Mouse (Mus musculus): ENCODE measurements around the gene Adh7. TPM values are rescaled to one million over a fixed set of nuclear protein-coding genes. Genes with fewer than 3 reads are reported as not detected.

Adh7 gene
- polyA plus RNA-seq, 1 experiment from 2014 or later, result not detected

GRCm38 (mm10) chr3:138224363-138224954 is 6.9 kb downstream of the Adh7 start:
- no peak for ATAC-seq (ENCODE audit: insufficient number of reproducible peaks, insufficient read depth, low FRiP score, low read depth)
- H3K9ac ChIP-seq (ENCODE audit: low read length), result no peak overlapping the region
- no peaks in the 10 kb centered on the region for H3K36me3 ChIP-seq (ENCODE audit: control insufficient read depth, insufficient read depth, low read length)
- no peaks in the 10 kb centered on the region; a peak in 1 of 4 replicates for H3K4me1 ChIP-seq (ENCODE audit: control insufficient read depth in 2 of 2, insufficient read depth in 2 of 2, low read length in 2 of 2)
- H3K27ac ChIP-seq (replicated peaks in 1 of 2; ENCODE audit: control insufficient read depth in 1 of 2, insufficient read depth in 1 of 2, low read depth in 2 of 2, low read length in 2 of 2), result no peak overlapping the region
- WGBS, result 79% methylated on average over 13 of the region's 13 CpGs
- no peaks in the 10 kb centered on the region for H3K27me3 ChIP-seq (ENCODE audit: control insufficient read depth, insufficient read depth, low read length)
- no peaks in the 10 kb centered on the region for H3K9me3 ChIP-seq (ENCODE audit: control insufficient read depth, low read length)
- no peak overlapping the region for H3K4me2 ChIP-seq (ENCODE audit: low read length)
- no peak overlapping the region for H3K4me3 ChIP-seq (ENCODE audit: control insufficient read depth in 1 of 2, insufficient read depth in 1 of 2, low read depth in 1 of 2, low read length in 2 of 2)

DNA sequence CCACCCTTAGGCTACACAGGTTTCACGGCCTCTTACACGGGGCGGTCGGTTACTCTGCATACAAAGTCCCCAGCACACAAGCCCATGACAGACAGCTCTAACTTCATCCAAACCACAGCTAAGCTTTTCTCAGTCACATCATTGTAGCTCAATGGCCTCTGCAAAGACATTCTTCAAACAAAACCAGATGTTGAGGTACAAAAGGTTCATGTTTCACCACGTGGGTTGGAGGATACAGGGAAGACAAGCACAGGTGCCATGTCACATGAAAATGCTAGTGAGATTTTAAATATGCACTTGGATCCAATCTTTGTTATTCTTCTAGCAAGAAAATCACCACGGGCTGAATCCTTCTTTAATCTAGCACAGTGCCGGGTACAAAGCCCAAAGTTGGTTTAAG is 7.8 kb downstream of the Adh7 start:
- H3K4me2 ChIP-seq (ENCODE audit: low read length), result no peak overlapping the region
- H3K4me3 ChIP-seq (ENCODE audit: control insufficient read depth in 1 of 2, insufficient read depth in 1 of 2, low read depth in 1 of 2, low read length in 2 of 2), result no peak overlapping the region
- no peaks in the 10 kb centered on the region for H3K27me3 ChIP-seq (ENCODE audit: control insufficient read depth, insufficient read depth, low read length)
- no peak overlapping the region for H3K9ac ChIP-seq (ENCODE audit: low read length)
- 77% methylated on average over 6 of the region's 7 CpGs for WGBS
- no peak for ATAC-seq (ENCODE audit: insufficient number of reproducible peaks, insufficient read depth, low FRiP score, low read depth)
- H3K36me3 ChIP-seq (ENCODE audit: control insufficient read depth, insufficient read depth, low read length), result no peaks in the 10 kb centered on the region
- no peak overlapping the region for H3K27ac ChIP-seq (replicated peaks in 1 of 2; ENCODE audit: control insufficient read depth in 1 of 2, insufficient read depth in 1 of 2, low read depth in 2 of 2, low read length in 2 of 2)
- no peaks in the 10 kb centered on the region for H3K9me3 ChIP-seq (ENCODE audit: control insufficient read depth, low read length)
- no peaks in the 10 kb centered on the region; a peak in 1 of 4 replicates for H3K4me1 ChIP-seq (ENCODE audit: control insufficient read depth in 2 of 2, insufficient read depth in 2 of 2, low read length in 2 of 2)

GRCm38 (mm10) chr3:138225853-138226252 is 8.3 kb downstream of the Adh7 start:
- H3K4me1 ChIP-seq (ENCODE audit: control insufficient read depth in 2 of 2, insufficient read depth in 2 of 2, low read length in 2 of 2), result no peaks in the 10 kb centered on the region; a peak in 1 of 4 replicates
- ATAC-seq (ENCODE audit: insufficient number of reproducible peaks, insufficient read depth, low FRiP score, low read depth), result no peak
- 44% methylated on average over 7 of the region's 7 CpGs for WGBS
- no peaks in the 10 kb centered on the region for H3K27me3 ChIP-seq (ENCODE audit: control insufficient read depth, insufficient read depth, low read length)
- no peak overlapping the region for H3K27ac ChIP-seq (replicated peaks in 1 of 2; ENCODE audit: control insufficient read depth in 1 of 2, insufficient read depth in 1 of 2, low read depth in 2 of 2, low read length in 2 of 2)
- H3K4me3 ChIP-seq (ENCODE audit: control insufficient read depth in 1 of 2, insufficient read depth in 1 of 2, low read depth in 1 of 2, low read length in 2 of 2), result no peak overlapping the region
- no peaks in the 10 kb centered on the region for H3K36me3 ChIP-seq (ENCODE audit: control insufficient read depth, insufficient read depth, low read length)
- H3K9me3 ChIP-seq (ENCODE audit: control insufficient read depth, low read length), result no peaks in the 10 kb centered on the region
- no peak overlapping the region for H3K4me2 ChIP-seq (ENCODE audit: low read length)
- no peak overlapping the region for H3K9ac ChIP-seq (ENCODE audit: low read length)

DNA sequence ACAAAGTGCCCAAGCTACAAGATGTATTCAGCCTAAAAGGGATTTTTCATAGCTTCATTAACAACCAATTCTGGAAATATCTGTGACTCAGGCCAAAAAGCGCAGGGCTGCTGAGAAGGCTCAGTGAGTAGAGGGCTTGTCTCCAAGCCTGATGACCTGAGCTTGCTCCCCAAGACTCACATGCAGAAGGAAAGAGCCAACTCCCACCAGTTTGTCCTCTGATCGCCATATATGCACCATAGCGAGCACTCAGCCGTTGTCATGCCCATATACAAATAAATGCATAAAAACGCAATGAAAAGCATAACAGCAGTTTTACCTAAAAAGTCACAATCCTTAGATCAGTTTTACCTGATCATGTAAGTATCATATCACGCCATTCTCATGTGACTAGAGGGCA is 8.9 kb downstream of the Adh7 start:
- no peak overlapping the region for H3K27ac ChIP-seq (replicated peaks in 1 of 2; ENCODE audit: control insufficient read depth in 1 of 2, insufficient read depth in 1 of 2, low read depth in 2 of 2, low read length in 2 of 2)
- ATAC-seq (ENCODE audit: insufficient number of reproducible peaks, insufficient read depth, low FRiP score, low read depth), result no peak
- H3K4me2 ChIP-seq (ENCODE audit: low read length), result no peak overlapping the region
- no peaks in the 10 kb centered on the region; a peak in 1 of 4 replicates for H3K4me1 ChIP-seq (ENCODE audit: control insufficient read depth in 2 of 2, insufficient read depth in 2 of 2, low read length in 2 of 2)
- H3K27me3 ChIP-seq (ENCODE audit: control insufficient read depth, insufficient read depth, low read length), result no peaks in the 10 kb centered on the region
- H3K36me3 ChIP-seq (ENCODE audit: control insufficient read depth, insufficient read depth, low read length), result no peaks in the 10 kb centered on the region
- H3K9me3 ChIP-seq (ENCODE audit: control insufficient read depth, low read length), result no peaks in the 10 kb centered on the region
- no peak overlapping the region for H3K4me3 ChIP-seq (ENCODE audit: control insufficient read depth in 1 of 2, insufficient read depth in 1 of 2, low read depth in 1 of 2, low read length in 2 of 2)
- WGBS, result 92% methylated on average over 6 of the region's 6 CpGs
- no peak overlapping the region for H3K9ac ChIP-seq (ENCODE audit: low read length)

- no peak overlapping the region for H3K4me3 ChIP-seq (ENCODE audit: control insufficient read depth in 1 of 2, insufficient read depth in 1 of 2, low read depth in 1 of 2, low read length in 2 of 2)
- H3K27ac ChIP-seq (replicated peaks in 1 of 2; ENCODE audit: control insufficient read depth in 1 of 2, insufficient read depth in 1 of 2, low read depth in 2 of 2, low read length in 2 of 2), result no peak overlapping the region
- no peak for ATAC-seq (ENCODE audit: insufficient number of reproducible peaks, insufficient read depth, low FRiP score, low read depth)
- H3K4me1 ChIP-seq (ENCODE audit: control insufficient read depth in 2 of 2, insufficient read depth in 2 of 2, low read length in 2 of 2), result no peaks in the 10 kb centered on the region; a peak in 1 of 4 replicates
- no peak overlapping the region for H3K9ac ChIP-seq (ENCODE audit: low read length)
- no peaks in the 10 kb centered on the region for H3K36me3 ChIP-seq (ENCODE audit: control insufficient read depth, insufficient read depth, low read length)
- H3K9me3 ChIP-seq (ENCODE audit: control insufficient read depth, low read length), result no peaks in the 10 kb centered on the region
- H3K27me3 ChIP-seq (ENCODE audit: control insufficient read depth, insufficient read depth, low read length), result no peaks in the 10 kb centered on the region
- 89% methylated on average over 2 of the region's 2 CpGs for WGBS
- H3K4me2 ChIP-seq (ENCODE audit: low read length), result no peak overlapping the region
Observed at GRCm38 (mm10) chr3:138227082-138227481, 9.5 kb downstream of the Adh7 start.

GRCm38 (mm10) chr3:138227782-138228181 is 10.2 kb downstream of the Adh7 start:
- Histone ChIP-seq H3K4me1 (ENCODE audit: control insufficient read depth in 2 of 2, insufficient read depth in 2 of 2, low read length in 2 of 2) (no peaks in the 10 kb centered on the region; a peak in 1 of 4 replicates), H3K36me3 (ENCODE audit: control insufficient read depth, insufficient read depth, low read length) (no peaks in the 10 kb centered on the region), H3K27me3 (ENCODE audit: control insufficient read depth, insufficient read depth, low read length) (no peaks in the 10 kb centered on the region), H3K4me2 (ENCODE audit: low read length) (no peak overlapping the region), H3K27ac (replicated peaks in 1 of 2; ENCODE audit: control insufficient read depth in 1 of 2, insufficient read depth in 1 of 2, low read depth in 2 of 2, low read length in 2 of 2) (no peak overlapping the region), H3K9ac (ENCODE audit: low read length) (no peak overlapping the region), H3K4me3 (ENCODE audit: control insufficient read depth in 1 of 2, insufficient read depth in 1 of 2, low read depth in 1 of 2, low read length in 2 of 2) (no peak overlapping the region), H3K9me3 (ENCODE audit: control insufficient read depth, low read length) (no peaks in the 10 kb centered on the region)
- no peak for ATAC-seq (ENCODE audit: insufficient number of reproducible peaks, insufficient read depth, low FRiP score, low read depth)
- 85% methylated on average over 8 of the region's 8 CpGs for WGBS

GRCm38 (mm10) chr3:138229448-138229847 is 11.9 kb downstream of the Adh7 start:
- 97% methylated on average over 1 of the region's 1 CpGs for WGBS
- Histone ChIP-seq H3K9ac (ENCODE audit: low read length) (no peak overlapping the region), H3K27me3 (ENCODE audit: control insufficient read depth, insufficient read depth, low read length) (no peaks in the 10 kb centered on the region), H3K36me3 (ENCODE audit: control insufficient read depth, insufficient read depth, low read length) (no peaks in the 10 kb centered on the region), H3K4me3 (ENCODE audit: control insufficient read depth in 1 of 2, insufficient read depth in 1 of 2, low read depth in 1 of 2, low read length in 2 of 2) (no peak overlapping the region), H3K4me1 (ENCODE audit: control insufficient read depth in 2 of 2, insufficient read depth in 2 of 2, low read length in 2 of 2) (no peaks in the 10 kb centered on the region; a peak in 1 of 4 replicates), H3K27ac (replicated peaks in 1 of 2; ENCODE audit: control insufficient read depth in 1 of 2, insufficient read depth in 1 of 2, low read depth in 2 of 2, low read length in 2 of 2) (no peak overlapping the region), H3K9me3 (ENCODE audit: control insufficient read depth, low read length) (no peaks in the 10 kb centered on the region), H3K4me2 (ENCODE audit: low read length) (no peak overlapping the region)
- ATAC-seq (ENCODE audit: insufficient number of reproducible peaks, insufficient read depth, low FRiP score, low read depth), result no peak

GRCm38 (mm10) chr3:138230266-138230665 is 12.7 kb downstream of the Adh7 start:
- Histone ChIP-seq H3K9me3 (ENCODE audit: control insufficient read depth, low read length) (no peaks in the 10 kb centered on the region), H3K4me2 (ENCODE audit: low read length) (no peak overlapping the region), H3K9ac (ENCODE audit: low read length) (no peak overlapping the region), H3K27me3 (ENCODE audit: control insufficient read depth, insufficient read depth, low read length) (no peaks in the 10 kb centered on the region), H3K4me3 (ENCODE audit: control insufficient read depth in 1 of 2, insufficient read depth in 1 of 2, low read depth in 1 of 2, low read length in 2 of 2) (no peak overlapping the region), H3K27ac (replicated peaks in 1 of 2; ENCODE audit: control insufficient read depth in 1 of 2, insufficient read depth in 1 of 2, low read depth in 2 of 2, low read length in 2 of 2) (no peak overlapping the region), H3K36me3 (ENCODE audit: control insufficient read depth, insufficient read depth, low read length) (no peaks in the 10 kb centered on the region), H3K4me1 (ENCODE audit: control insufficient read depth in 2 of 2, insufficient read depth in 2 of 2, low read length in 2 of 2) (no peaks in the 10 kb centered on the region; a peak in 1 of 4 replicates)
- 76% methylated on average over 3 of the region's 3 CpGs for whole genome bisulfite sequencing
- no peak for ATAC-seq (ENCODE audit: insufficient number of reproducible peaks, insufficient read depth, low FRiP score, low read depth)

Data from heart, embryonic 14.5 days (tissue).